Comparison of ENCODE assay signal across 8 mouse cellular contexts in genomic region chr17:71782699-71783365, GRCm38 (mm10). TPM values are rescaled to one million over a fixed set of nuclear protein-coding genes. Genes with fewer than 3 reads are reported as not detected.
DNase-seq lines count a peak whose midpoint lies in the region; ATAC-seq lines count a peak whose summit lies in the region.

No protein-coding gene starts in this region.

- H3K9me3 ChIP-seq in kidney, embryonic 16.5 days (ENCODE audit: low read length) = peaks cover 4% of the 10 kb centered on the region
- H3K9me3 ChIP-seq in liver, embryonic 11.5 days (ENCODE audit: control insufficient read depth, low read length) = peaks cover 3% of the 10 kb centered on the region; the same call in 1 of the 2 replicates
- 0 out of 2 replicates have a peak, but pooled peaks cover 4% of the 10 kb centered on the region for H3K9me3 ChIP-seq in neural tube, embryonic 13.5 days

- H3K4me3 ChIP-seq in brown adipose tissue, adult 24 weeks (ENCODE audit: insufficient read depth, low read depth, low read length) = peak overlapping the region; percentile 35
- H3K4me3 ChIP-seq in kidney, embryonic 16.5 days (ENCODE audit: low read length) = peak overlapping the region; percentile 67
- peak overlapping the region; percentile 57 for H3K4me3 ChIP-seq in liver, embryonic 11.5 days (ENCODE audit: low read depth, low read length)
- H3K4me3 ChIP-seq in neural tube, embryonic 13.5 days = peak overlapping the region; percentile 86

- H3K4me2 ChIP-seq in kidney, embryonic 16.5 days (replicated peaks; ENCODE audit: low read depth, low read length) = peak overlapping the region; percentile 83
- peak overlapping the region; percentile 61 for H3K4me2 ChIP-seq in liver, embryonic 11.5 days
- H3K4me2 ChIP-seq in neural tube, embryonic 13.5 days = peak overlapping the region; percentile 80

- intact Hi-C loops in gastrocnemius, postnatal 14 days (cut with DNase I; ENCODE audit: low total_unique reads) = no loop called here

- WGBS in kidney, embryonic 16.5 days = under 1% methylated on average over 44 of the region's 59 CpGs
- WGBS in liver, embryonic 11.5 days = 2% methylated on average over 40 of the region's 59 CpGs
- under 1% methylated on average over 55 of the region's 59 CpGs for WGBS in neural tube, embryonic 13.5 days

- H3K27me3 ChIP-seq in kidney, embryonic 16.5 days (ENCODE audit: insufficient read depth, low read length) = 0 out of 2 replicates have a peak, but pooled peaks cover 19% of the 10 kb centered on the region
- peaks cover 32% of the 10 kb centered on the region for H3K27me3 ChIP-seq in liver, embryonic 11.5 days (replicated peaks; ENCODE audit: control insufficient read depth, insufficient read depth, low read length)
- H3K27me3 ChIP-seq in neural tube, embryonic 13.5 days = peaks cover 9% of the 10 kb centered on the region; the same call in 1 of the 2 replicates

- H3K27ac ChIP-seq in brown adipose tissue, adult 24 weeks (replicated peaks; ENCODE audit: low read depth, low read length) = no peak overlapping the region
- H3K27ac ChIP-seq in kidney, embryonic 16.5 days (ENCODE audit: low read length) = no peak overlapping the region
- H3K27ac ChIP-seq in liver, embryonic 11.5 days (ENCODE audit: low read depth, low read length) = no peak overlapping the region
- H3K27ac ChIP-seq in neural tube, embryonic 13.5 days (replicated peaks) = peak overlapping the region; percentile 75

- H3K9ac ChIP-seq in kidney, embryonic 16.5 days (replicated peaks; ENCODE audit: low read length) = peak overlapping the region; percentile 81
- H3K9ac ChIP-seq in liver, embryonic 11.5 days (ENCODE audit: low read depth, low read length) = peak overlapping the region; percentile 5; the same call in 1 of the 2 replicates
- peak overlapping the region; percentile 94 for H3K9ac ChIP-seq in neural tube, embryonic 13.5 days

- H3K36me3 ChIP-seq in kidney, embryonic 16.5 days (ENCODE audit: insufficient read depth, low read length) = 0 out of 2 replicates have a peak, but pooled peaks cover 3% of the 10 kb centered on the region
- no peaks in the 10 kb centered on the region for H3K36me3 ChIP-seq in liver, embryonic 11.5 days (ENCODE audit: control insufficient read depth, insufficient read depth, low read length)
- H3K36me3 ChIP-seq in neural tube, embryonic 13.5 days = no peaks in the 10 kb centered on the region

- peak; percentile 28 to 67 for DNase-seq in adrenal gland, adult (ENCODE audit: inconsistent age in 2 of 2, low spot score in 1 of 2)
- no peak for DNase-seq in adrenal gland, adult 8-10 months
- peak; percentile 10 for DNase-seq in gastrocnemius, postnatal 14 days
- DNase-seq in liver, embryonic 11.5 days (ENCODE audit: low spot score) = no peak

- ATAC-seq in kidney, embryonic 16.5 days (ENCODE audit: low FRiP score, low TSS enrichment) = peak; percentile 72
- ATAC-seq in liver, embryonic 11.5 days (replicated peaks; ENCODE audit: low FRiP score) = no peak
- peak; percentile 79 for ATAC-seq in neural tube, embryonic 13.5 days (ENCODE audit: low read depth)
- no peak for ATAC-seq in erythroblast, adult 5-6 weeks (replicated peaks; ENCODE audit: low FRiP score, poor library complexity, severe bottlenecking)

- H3K4me1 ChIP-seq in brown adipose tissue, adult 24 weeks (ENCODE audit: control insufficient read depth, insufficient read depth, insufficient read length, low read length) = no peaks in the 10 kb centered on the region
- no peaks in the 10 kb centered on the region for H3K4me1 ChIP-seq in kidney, embryonic 16.5 days (ENCODE audit: insufficient read depth, low read length)
- no peaks in the 10 kb centered on the region for H3K4me1 ChIP-seq in liver, embryonic 11.5 days (replicated peaks; ENCODE audit: control insufficient read depth, insufficient read depth, low read length)
- peaks cover 32% of the 10 kb centered on the region for H3K4me1 ChIP-seq in neural tube, embryonic 13.5 days (replicated peaks)

RNA-seq across cellular contexts. Expression of gene Clip4, which starts 14.6 kb away (rescaled TPM):
- total RNA-seq in adrenal gland, adult 8-10 months (2022) = 10 to 100 TPM; 17.2 to 42.7 (median 29.7) TPM
- 4.0 and 4.5 TPM in 2 replicates for polyA plus RNA-seq in brown adipose tissue, adult 24 weeks (2012; ENCODE audit: insufficient read depth, insufficient read length, missing spikeins)
- 10 to 100 TPM; 44.7 to 58.8 TPM for total RNA-seq in gastrocnemius, postnatal 14 days (2021)
- polyA plus RNA-seq in kidney, embryonic 16.5 days (2015; fragmentation: Nextera tagmentation; extraction: Ambion mirVana) = 4.7 and 4.9 TPM in 2 replicates
- 1.2 and 1.3 TPM in 2 replicates for polyA plus RNA-seq in liver, embryonic 11.5 days (2014; fragmentation: Nextera tagmentation; extraction: Ambion mirVana)
- polyA plus RNA-seq in neural tube, embryonic 13.5 days (2015; fragmentation: Nextera tagmentation; extraction: Ambion mirVana) = 9.5 and 11.3 TPM in 2 replicates
- not detected in 2 replicates for total RNA-seq in erythroblast, adult 5-6 weeks (2015; ENCODE audit: low replicate concordance)
- total RNA-seq in erythroblast, adult 5-6 weeks (2017; ENCODE audit: low replicate concordance) = not detected in 2 replicates

RNA-seq across cellular contexts. Expression of gene Pcare, which starts 30.1 kb away (rescaled TPM):
- total RNA-seq in adrenal gland, adult 8-10 months (2022) = not detected
- not detected in 2 replicates for polyA plus RNA-seq in brown adipose tissue, adult 24 weeks (2012; ENCODE audit: insufficient read depth, insufficient read length, missing spikeins)
- not detected for total RNA-seq in gastrocnemius, postnatal 14 days (2021)
- 0.04 TPM in 1 of 2 replicates, not detected in the other for polyA plus RNA-seq in kidney, embryonic 16.5 days (2015; fragmentation: Nextera tagmentation; extraction: Ambion mirVana)
- 0.04 TPM in 1 of 2 replicates, not detected in the other for polyA plus RNA-seq in liver, embryonic 11.5 days (2014; fragmentation: Nextera tagmentation; extraction: Ambion mirVana)
- polyA plus RNA-seq in neural tube, embryonic 13.5 days (2015; fragmentation: Nextera tagmentation; extraction: Ambion mirVana) = not detected in 2 replicates
- not detected in 2 replicates for total RNA-seq in erythroblast, adult 5-6 weeks (2015; ENCODE audit: low replicate concordance)
- 0.14 TPM in 1 of 2 replicates, not detected in the other for total RNA-seq in erythroblast, adult 5-6 weeks (2017; ENCODE audit: low replicate concordance)

Comparison
In these comparisons a context has a peak if more than half of its experiments do, and no peak if none do; other contexts are left out.
1. DNase-seq: peak in adrenal gland, adult (2 of 2) and gastrocnemius, postnatal 14 days (single experiment); none in adrenal gland, adult 8-10 months (single experiment) and liver, embryonic 11.5 days (single experiment).
2. H3K4me3 ChIP-seq: peak in every context shown above with its lines; median percentile 86 in neural tube, embryonic 13.5 days; 67 in kidney, embryonic 16.5 days; 57 in liver, embryonic 11.5 days; 35 in brown adipose tissue, adult 24 weeks.
3. ATAC-seq: peak in kidney, embryonic 16.5 days (single experiment) and neural tube, embryonic 13.5 days (single experiment); none in liver, embryonic 11.5 days (single experiment) and erythroblast, adult 5-6 weeks (single experiment).
4. H3K9ac ChIP-seq: peak in every context shown above with its lines; median percentile 94 in neural tube, embryonic 13.5 days; 81 in kidney, embryonic 16.5 days; 5 in liver, embryonic 11.5 days.
5. Peak in every context shown above with its lines, with median percentiles within 50 percentile points of each other: H3K4me2 ChIP-seq.